Mouse (Mus musculus) liver, adult 2 months (tissue): ENCODE results near the gene Ccdc73. TPM values are rescaled to one million over a fixed set of nuclear protein-coding genes. Genes with fewer than 3 reads are reported as not detected.
A peak's percentile ranks its signal among the peaks of the same experiment; 100 is the strongest.
"Not testable (repeated sequence)": the region's sequence is repeated elsewhere in the genome, so short reads cannot be mapped to it uniquely, and the experiment has no call there.

Experiments used
- DNase-seq: peaks from one replicate; pipeline ENCODE4 v3.0.0-alpha.2; 2011; ENCODE audit warnings: low read depth, low spot score; ENCODE audit errors: extremely low read depth
- H3K27ac ChIP-seq: fragments of 200-500 bp; replicated peaks from 2 replicates; pipeline ENCODE4 v1.5.1; 2012; ENCODE audit warnings: low read depth, mild to moderate bottlenecking, control low read depth, inconsistent platforms, low read length; ENCODE audit not compliant: insufficient read depth
- H3K27me3 ChIP-seq: fragments of 200-500 bp; 2 replicates; pipeline ENCODE4 v1.6.1; 2012; ENCODE audit warnings: mild to moderate bottlenecking, moderate library complexity, low read length, inconsistent platforms; ENCODE audit not compliant: control insufficient read depth, insufficient read depth
- H3K36me3 ChIP-seq: fragments of 200-500 bp; 2 replicates; pipeline ENCODE4 v1.6.1; 2012; ENCODE audit warnings: low read length, inconsistent platforms; ENCODE audit not compliant: control insufficient read depth, insufficient read depth
- H3K4me1 ChIP-seq: fragments of 200-500 bp; 2 replicates; pipeline ENCODE4 v1.6.1; 2011; ENCODE audit warnings: low read length; ENCODE audit not compliant: control insufficient read depth, insufficient read depth
- H3K4me3 ChIP-seq: fragments of 200-500 bp; 2 replicates; pipeline ENCODE4 v1.5.1; 2011; ENCODE audit warnings: low read depth, mild to moderate bottlenecking, control low read depth, low read length, moderate library complexity; ENCODE audit not compliant: insufficient read depth
- H3K79me2 ChIP-seq: fragments of 200-500 bp; 2 replicates; pipeline ENCODE4 v1.6.1; 2012; ENCODE audit warnings: inconsistent platforms, mild to moderate bottlenecking, low read length, moderate library complexity; ENCODE audit not compliant: control insufficient read depth, insufficient read depth
- H3K9ac ChIP-seq: fragments of 200-500 bp; 2 replicates; pipeline ENCODE4 v1.6.1; 2012; ENCODE audit warnings: low read depth, mild to moderate bottlenecking, control low read depth, inconsistent platforms, low read length
- CTCF ChIP-seq: fragments of 200-500 bp; IDR thresholded peaks from 2 replicates; pipeline ENCODE4 v1.5.1; 2011; ENCODE audit warnings: low read depth, low read length, control low read depth
- POLR2A ChIP-seq: fragments of 200-500 bp; IDR thresholded peaks from 2 replicates; pipeline ENCODE4 v1.6.1; 2011; ENCODE audit warnings: low read length, control low read depth; ENCODE audit not compliant: insufficient read depth; ENCODE audit errors: extremely low read depth
- WGBS: fragments of 180-500 bp; shearing (Covaris S2); methylation state at CpG from one replicate; pipeline ENCODE4 v1.1.7; 2018; 5-methylcytosine and 5-hydroxymethylcytosine counted together
- polyA plus RNA-seq: library from polyadenylated mRNA; depleted of rRNA; stranded (reverse); fragments of >200 nt; gene quantifications from 2 replicates; pipeline ENCODE4 v1.2.3, GENCODE M21; 2012
- total RNA-seq: library from RNA; depleted of rRNA; stranded (reverse); fragments of >200 nt; gene quantifications from 2 replicates; pipeline ENCODE4 v1.2.3, GENCODE M21; 2014

Gene Ccdc73
- total and polyA plus RNA-seq, 2 experiments, result 4.9 TPM; not detected in 1

- DNase-seq, result no peak
- H3K79me2 ChIP-seq, result no peaks in the 10 kb centered on the region
- H3K4me3 ChIP-seq, result no peak overlapping the region
- H3K9ac ChIP-seq, result no peak overlapping the region
- WGBS, result 78% methylated on average over 5 of the region's 5 CpGs
- no peaks in the 10 kb centered on the region for H3K36me3 ChIP-seq
- no peaks in the 10 kb centered on the region for H3K27me3 ChIP-seq
- peaks cover 5% of the 10 kb centered on the region; the same call in 1 of the 2 replicates for H3K4me1 ChIP-seq
- no peak overlapping the region for H3K27ac ChIP-seq
- no peak for TF ChIP-seq POLR2A
- no peak for TF ChIP-seq CTCF
These were observed 8.5 kb upstream of the Ccdc73 start for GRCm38 (mm10) chr2:104859060-104859459.

- WGBS, result 82% methylated on average over 10 of the region's 10 CpGs
- no peak overlapping the region for H3K9ac ChIP-seq
- no peak for DNase-seq
These were observed 7.2 kb upstream of the Ccdc73 start for GRCm38 (mm10) chr2:104860426-104860825.

GRCm38 (mm10) chr2:104864176-104864860 lies 3.3 kb upstream of the Ccdc73 start:
- H3K27ac ChIP-seq, result peak overlapping the region; percentile 75
- H3K36me3 ChIP-seq, result no peaks in the 10 kb centered on the region
- peaks cover 7% of the 10 kb centered on the region; the same call in 1 of the 2 replicates for H3K4me1 ChIP-seq
- H3K79me2 ChIP-seq, result no peaks in the 10 kb centered on the region
- WGBS, result 31% methylated on average over 4 of the region's 4 CpGs
- TF ChIP-seq POLR2A, result no peak
- no peak for TF ChIP-seq CTCF
- DNase-seq, result peak; percentile 92
- no peak overlapping the region for H3K4me3 ChIP-seq
- H3K9ac ChIP-seq, result no peak overlapping the region
- H3K27me3 ChIP-seq, result no peaks in the 10 kb centered on the region

More at GRCm38 (mm10) chr2:104860426-104860825, 7.2 kb upstream of the Ccdc73 start:
- TF ChIP-seq POLR2A (no peak), CTCF (no peak)
- Histone ChIP-seq H3K27me3 (no peaks in the 10 kb centered on the region), H3K4me1 (peaks cover 7% of the 10 kb centered on the region; the same call in 1 of the 2 replicates), H3K36me3 (no peaks in the 10 kb centered on the region), H3K79me2 (no peaks in the 10 kb centered on the region), H3K4me3 (no peak overlapping the region), H3K27ac (no peak overlapping the region)

GRCm38 (mm10) chr2:104869101-104869500 lies 1.5 kb downstream of the Ccdc73 start:
- Histone ChIP-seq H3K36me3 (no peaks in the 10 kb centered on the region), H3K4me1 (peaks cover 2% of the 10 kb centered on the region; the same call in 1 of the 2 replicates), H3K9ac (no peak overlapping the region), H3K27me3 (no peaks in the 10 kb centered on the region), H3K4me3 (no peak overlapping the region), H3K79me2 (no peaks in the 10 kb centered on the region), H3K27ac (no peak overlapping the region)
- TF ChIP-seq POLR2A (no peak), CTCF (no peak)
- 50% methylated on average over 3 of the region's 3 CpGs for WGBS
- peak; percentile 20 for DNase-seq

- Histone ChIP-seq H3K27me3 (no peaks in the 10 kb centered on the region), H3K9ac (no peak overlapping the region), H3K27ac (no peak overlapping the region), H3K79me2 (no peaks in the 10 kb centered on the region), H3K4me1 (no peaks in the 10 kb centered on the region), H3K36me3 (no peaks in the 10 kb centered on the region), H3K4me3 (no peak overlapping the region)
- no peak for DNase-seq
- TF ChIP-seq POLR2A (no peak), CTCF (no peak)
- 78% methylated on average over 8 of the region's 8 CpGs for WGBS
These were observed 11.2 kb downstream of the Ccdc73 start for GRCm38 (mm10) chr2:104878794-104879193.

GRCm38 (mm10) chr2:104886109-104886508 lies 18.5 kb downstream of the Ccdc73 start:
- no peak overlapping the region for H3K9ac ChIP-seq
- H3K36me3 ChIP-seq, result no peaks in the 10 kb centered on the region
- TF ChIP-seq POLR2A (no peak), CTCF (no peak)
- H3K4me3 ChIP-seq, result no peak overlapping the region
- H3K4me1 ChIP-seq, result no peaks in the 10 kb centered on the region
- 88% methylated on average over 18 of the region's 18 CpGs for WGBS
- DNase-seq, result no peak
- no peaks in the 10 kb centered on the region for H3K79me2 ChIP-seq
- no peaks in the 10 kb centered on the region for H3K27me3 ChIP-seq
- no peak overlapping the region for H3K27ac ChIP-seq

- H3K27me3 ChIP-seq, H3K4me1 ChIP-seq, H3K36me3 ChIP-seq, H3K79me2 ChIP-seq, H3K4me3 ChIP-seq, H3K27ac ChIP-seq, DNase-seq, H3K9ac ChIP-seq: not testable (repeated sequence)
- WGBS, result 57% methylated on average over 2 of the region's 2 CpGs
These were observed 19.7 kb downstream of the Ccdc73 start for GRCm38 (mm10) chr2:104887331-104887730.
